Mouse (Mus musculus) midbrain, embryonic 13.5 days (tissue): ENCODE measurements around the gene Mab21l3. TPM values are rescaled to one million over a fixed set of nuclear protein-coding genes. Genes with fewer than 3 reads are reported as not detected.

Experiments
- ATAC-seq: fragments of 200-750 bp; cut with Nextera tagmentation; 2 replicates; pipeline ENCODE4 v1.8.0; 2017; ENCODE audit warnings: mild to moderate bottlenecking, moderate TSS enrichment, moderate library complexity
- H3K27ac ChIP-seq: fragments of 300-500 bp; sonication (generic); 2 replicates; pipeline ENCODE4 v1.5.1; 2015; ENCODE audit warnings: inconsistent platforms, mild to moderate bottlenecking, moderate library complexity
- H3K27me3 ChIP-seq: fragments of 300-500 bp; sonication (generic); 2 replicates; pipeline ENCODE4 v1.6.1; 2015; ENCODE audit warnings: mild to moderate bottlenecking, inconsistent platforms
- H3K36me3 ChIP-seq: fragments of 300-500 bp; sonication (generic); 2 replicates; pipeline ENCODE4 v1.6.1; 2015; ENCODE audit warnings: mild to moderate bottlenecking, inconsistent platforms
- H3K4me1 ChIP-seq: fragments of 300-500 bp; sonication (generic); replicated peaks from 2 replicates; pipeline ENCODE4 v1.6.1; 2015; ENCODE audit warnings: inconsistent platforms
- H3K4me2 ChIP-seq: fragments of 300-500 bp; sonication (generic); replicated peaks from 2 replicates; pipeline ENCODE4 v1.6.1; 2015; ENCODE audit warnings: moderate library complexity, mild to moderate bottlenecking, inconsistent platforms
- H3K4me3 ChIP-seq: fragments of 300-500 bp; sonication (generic); replicated peaks from 2 replicates; pipeline ENCODE4 v1.5.1; 2015; ENCODE audit warnings: mild to moderate bottlenecking, inconsistent platforms
- H3K9ac ChIP-seq: fragments of 300-500 bp; sonication (generic); replicated peaks from 2 replicates; pipeline ENCODE4 v1.6.1; 2015; ENCODE audit warnings: mild to moderate bottlenecking, inconsistent platforms
- H3K9me3 ChIP-seq: fragments of 300-500 bp; sonication (generic); 2 replicates; pipeline ENCODE4 v1.6.1; 2016; ENCODE audit warnings: mild to moderate bottlenecking, inconsistent platforms
- WGBS: fragments of 180-500 bp; shearing (Covaris S2); methylation state at CpG from one replicate; pipeline ENCODE4 v1.1.7; 2015; 5-methylcytosine and 5-hydroxymethylcytosine counted together
- polyA plus RNA-seq: library from polyadenylated mRNA; unstranded; fragments of >200 nt; fragmentation: Nextera tagmentation; extraction: Ambion mirVana; gene quantifications from 2 replicates; pipeline ENCODE4 v1.2.1, GENCODE M21; 2015

Gene Mab21l3
- polyA plus RNA-seq, 1 experiment from 2014 or later, result 0.35 TPM

- H3K9me3 ChIP-seq, result no peaks in the 10 kb centered on the region
- H3K36me3 ChIP-seq, result no peaks in the 10 kb centered on the region
- peaks cover under 1% of the 10 kb centered on the region; the same call in 1 of the 2 replicates for H3K4me1 ChIP-seq
- 0 out of 2 replicates have a peak, but pooled peaks cover 2% of the 10 kb centered on the region for H3K27me3 ChIP-seq
- 94% methylated on average over 8 of the region's 8 CpGs for WGBS
- no peak overlapping the region for H3K4me3 ChIP-seq
- ATAC-seq, result no peak
- no peak overlapping the region for H3K27ac ChIP-seq
- H3K9ac ChIP-seq, result no peak overlapping the region
- no peak overlapping the region for H3K4me2 ChIP-seq
Measured at GRCm38 (mm10) chr3:101775732-101776131, 73.0 kb downstream of the Mab21l3 start.

- 85% methylated on average over 3 of the region's 3 CpGs for WGBS
- no peak overlapping the region for H3K27ac ChIP-seq
Measured at GRCm38 (mm10) chr3:101770540-101770939, 78.2 kb downstream of the Mab21l3 start.

GRCm38 (mm10) chr3:101763566-101763965 lies 85.2 kb downstream of the Mab21l3 start:
- Histone ChIP-seq H3K27me3 (no peaks in the 10 kb centered on the region), H3K4me1 (no peaks in the 10 kb centered on the region), H3K9me3 (peaks cover 6% of the 10 kb centered on the region; the same call in 1 of the 2 replicates), H3K36me3 (no peaks in the 10 kb centered on the region), H3K4me3 (no peak overlapping the region), H3K4me2 (no peak overlapping the region), H3K27ac (no peak overlapping the region), H3K9ac (no peak overlapping the region)
- no peak for ATAC-seq

More at GRCm38 (mm10) chr3:101770540-101770939, 78.2 kb downstream of the Mab21l3 start:
- no peak overlapping the region for H3K4me3 ChIP-seq
- peaks cover 6% of the 10 kb centered on the region; the same call in 1 of the 2 replicates for H3K9me3 ChIP-seq
- H3K4me1 ChIP-seq, result no peaks in the 10 kb centered on the region
- H3K4me2 ChIP-seq, result no peak overlapping the region
- H3K36me3 ChIP-seq, result no peaks in the 10 kb centered on the region
- no peak overlapping the region for H3K9ac ChIP-seq
- H3K27me3 ChIP-seq, result no peaks in the 10 kb centered on the region
- no peak for ATAC-seq

Other genes starting within 250 kb of the Mab21l3 start
- 37.8 and 40.6 TPM in 2 replicates for gene Atp1a1, start 244.3 kb downstream of the Mab21l3 start, polyA plus RNA-seq
- 8.2 and 8.8 TPM in 2 replicates for gene Slc22a15, start 75.5 kb upstream of the Mab21l3 start, polyA plus RNA-seq
- gene Nhlh2, start 161.1 kb upstream of the Mab21l3 start, polyA plus RNA-seq, result 86.9 and 98.1 TPM in 2 replicates
- gene Casq2, start 237.5 kb upstream of the Mab21l3 start, polyA plus RNA-seq, result 0.19 and 0.31 TPM in 2 replicates